Mouse (Mus musculus): ENCODE measurements around the gene Dip2a. TPM values are rescaled to one million over a fixed set of nuclear protein-coding genes. Genes with fewer than 3 reads are reported as not detected.
A peak's percentile ranks its signal among the peaks of the same experiment; 100 is the strongest.

Gene Dip2a
- total RNA-seq, 2 experiments from 2014 or later = 24.0 to 24.4 TPM

- intact Hi-C loops (cut with DNase I) = no loop called here
- no peak for DNase-seq
These were observed 96.5 kb downstream of the Dip2a start for GRCm38 (mm10) chr10:76248647-76248968.

DNA sequence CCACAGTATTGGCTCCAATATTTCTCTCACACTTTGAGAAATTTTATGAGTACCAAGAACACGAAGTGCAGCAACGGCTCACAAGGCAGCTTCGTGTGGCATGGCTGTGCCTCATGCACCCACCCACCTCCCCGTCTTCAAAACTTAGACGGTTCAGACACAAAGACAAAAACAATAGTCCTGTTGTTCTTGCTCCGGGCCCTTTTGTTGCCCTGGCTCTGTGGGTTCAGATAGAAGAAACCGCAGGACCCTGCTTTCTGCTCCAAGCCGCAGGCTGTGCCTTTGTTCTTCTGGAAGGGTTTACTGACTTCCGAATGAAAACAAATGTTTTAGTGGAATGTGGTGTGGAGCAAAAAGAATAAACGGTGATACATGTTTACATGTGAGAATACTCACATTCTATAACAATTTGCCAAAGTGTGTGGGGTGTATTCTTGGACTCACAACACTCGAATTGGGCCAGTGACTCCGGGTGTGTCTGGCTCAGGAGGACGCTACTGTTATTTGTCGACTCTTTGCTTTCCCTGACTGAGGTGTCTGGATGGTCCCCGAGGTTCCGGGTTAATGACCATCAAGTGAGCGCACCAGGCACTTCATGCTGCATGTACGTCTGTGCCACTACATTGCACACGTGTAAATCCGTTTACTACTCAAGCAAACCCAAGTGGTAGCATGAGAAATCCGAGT lies 97.0 kb downstream of the Dip2a start:
- intact Hi-C loops (cut with DNase I) = no loop called here
- DNase-seq = no peak

DNA sequence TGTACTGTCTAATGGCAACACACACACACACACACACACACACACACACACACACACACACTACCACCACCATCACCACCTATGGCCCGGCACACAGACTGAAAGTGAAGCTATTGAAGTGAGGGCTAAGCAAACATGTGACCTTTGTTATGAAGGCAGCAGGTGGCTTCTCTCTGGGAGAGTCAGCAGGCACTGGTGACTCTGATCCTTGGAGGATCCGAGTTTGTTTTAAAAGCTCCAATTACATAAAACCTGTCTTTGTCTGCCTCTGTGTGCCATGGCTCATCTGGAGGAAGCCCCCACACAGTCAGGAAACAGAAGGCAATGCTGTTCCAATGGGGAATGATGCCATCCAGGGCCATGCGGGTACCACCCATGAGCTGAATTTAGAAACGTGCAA lies 98.5 kb downstream of the Dip2a start:
- intact Hi-C loops (cut with DNase I) = no loop called here
- DNase-seq = no peak

- intact Hi-C loops (cut with DNase I) = no loop called here
- DNase-seq = no peak
These were observed 100.0 kb downstream of the Dip2a start for GRCm38 (mm10) chr10:76245106-76245505.

DNA sequence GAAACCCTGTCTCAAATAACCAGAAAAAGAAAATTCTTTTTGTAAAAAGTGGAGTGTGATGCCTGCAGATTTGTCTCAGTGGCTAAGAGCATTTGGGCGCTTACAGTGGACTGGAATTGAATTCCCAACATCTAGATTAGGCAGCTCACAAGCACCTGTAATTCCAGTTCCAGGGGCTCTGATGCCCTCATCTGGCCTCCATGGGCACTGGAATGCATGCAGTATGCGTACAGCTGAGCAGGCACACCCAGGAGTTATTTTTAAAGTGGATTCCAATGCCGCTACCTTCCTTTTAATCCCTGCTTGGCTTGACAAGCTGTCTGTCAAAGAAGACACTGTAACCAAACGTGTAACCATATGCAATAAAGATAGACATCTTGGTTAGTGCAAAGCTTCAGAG lies 105.7 kb downstream of the Dip2a start:
- DNase-seq = peak in 1 of 2 experiments; percentile 40
- intact Hi-C loops (cut with DNase I) = no loop called here

DNA sequence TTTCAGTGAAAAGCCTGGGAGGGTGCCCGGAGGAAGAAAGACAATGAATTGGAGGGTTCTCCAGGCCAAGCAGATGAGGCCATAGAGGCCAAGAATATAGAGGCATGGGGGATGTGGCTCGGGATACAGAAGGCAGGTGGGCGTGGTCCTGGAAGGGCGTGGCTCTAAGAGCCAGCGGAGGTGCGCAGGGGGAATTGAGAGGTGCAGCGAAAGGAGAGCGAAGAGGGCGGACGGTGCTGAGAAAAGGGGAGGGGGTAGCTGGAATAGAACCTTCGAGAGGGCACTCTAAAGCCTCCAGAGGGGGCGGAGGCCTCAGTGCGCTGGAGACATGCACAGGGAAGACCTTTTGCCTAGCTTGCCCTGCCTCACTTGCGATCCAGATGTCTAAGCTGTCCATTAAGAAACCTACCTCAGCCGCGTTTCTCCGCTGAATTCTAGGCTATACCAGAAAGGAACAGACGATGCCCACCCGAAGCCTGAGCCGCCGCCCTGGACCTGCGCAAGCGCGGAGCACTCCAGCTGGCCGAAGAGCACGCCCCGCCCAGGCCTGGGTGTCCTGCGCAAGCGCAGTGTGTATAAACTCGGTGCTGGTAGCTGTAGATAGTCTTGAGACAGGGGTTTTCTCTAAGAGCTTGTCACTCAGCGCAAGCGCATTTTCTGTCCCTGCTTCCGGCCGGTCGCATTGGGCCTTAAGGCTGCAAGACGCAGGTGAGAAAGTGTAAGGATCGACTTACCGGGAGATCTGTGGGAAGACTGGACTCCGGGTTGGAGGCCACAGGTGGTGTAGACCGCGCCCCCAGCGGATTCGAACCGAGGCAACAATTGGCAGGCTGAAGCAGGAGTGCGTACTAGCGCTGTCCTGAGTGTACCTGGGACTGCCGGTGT lies 107.5 kb downstream of the Dip2a start, which contains the start of gene Prmt2:
Gene Prmt2 (minus strand): TSS at position 525 of the 885 bp plus-strand sequence.
- intact Hi-C loops (cut with DNase I) = no loop called here
- DNase-seq = peak; percentile 94

- intact Hi-C loops (cut with DNase I) = no loop called here
- DNase-seq = no peak
These were observed 115.5 kb downstream of the Dip2a start for GRCm38 (mm10) chr10:76229627-76230026.

DNA sequence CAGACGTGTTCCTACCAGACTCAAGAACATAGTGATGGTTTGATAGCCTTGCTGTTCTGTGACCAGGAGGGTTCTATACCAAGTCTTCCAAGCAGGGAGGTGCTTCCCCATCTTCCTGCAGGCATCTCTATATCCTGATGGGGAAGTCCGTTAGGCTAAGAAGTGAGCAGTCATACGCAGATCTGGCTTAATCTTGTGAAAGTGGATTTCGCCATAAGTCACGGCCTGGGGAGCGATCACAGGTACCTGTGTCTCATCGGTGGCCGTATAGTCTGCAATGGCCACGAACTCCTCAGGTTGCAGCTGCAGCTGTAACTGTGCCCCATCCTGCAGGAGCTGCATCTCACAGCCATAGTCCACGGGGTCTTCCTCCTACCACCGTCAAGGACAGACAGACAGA lies 119.1 kb downstream of the Dip2a start:
- intact Hi-C loops (cut with DNase I) = no loop called here
- no peak for DNase-seq

- no peak for DNase-seq
- intact Hi-C loops (cut with DNase I) = no loop called here
These were observed 126.9 kb downstream of the Dip2a start for GRCm38 (mm10) chr10:76218240-76218639.

DNA sequence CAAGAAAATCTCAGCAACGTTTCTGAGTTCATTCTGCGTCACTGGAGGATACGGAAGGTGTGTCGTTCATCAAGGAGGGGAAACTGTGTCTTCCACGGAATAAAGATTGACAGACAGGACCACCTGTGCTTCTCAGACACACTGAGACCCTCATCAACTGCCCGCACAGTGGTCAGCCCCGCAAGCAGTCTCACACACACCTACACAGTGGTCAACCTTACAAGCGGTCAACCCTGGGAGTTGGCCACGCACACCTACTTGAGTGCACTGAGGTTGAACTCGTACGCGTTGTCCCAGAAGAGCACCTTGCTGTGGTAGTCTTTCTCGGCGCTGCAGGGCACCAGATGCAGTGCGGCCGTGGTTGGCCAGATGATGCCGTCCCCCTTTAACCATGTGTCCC lies 128.0 kb downstream of the Dip2a start:
- intact Hi-C loops (cut with DNase I) = no loop called here
- no peak for DNase-seq

- no peak for DNase-seq
- intact Hi-C loops (cut with DNase I) = no loop called here
These were observed 130.9 kb downstream of the Dip2a start for GRCm38 (mm10) chr10:76214161-76214560.

DNA sequence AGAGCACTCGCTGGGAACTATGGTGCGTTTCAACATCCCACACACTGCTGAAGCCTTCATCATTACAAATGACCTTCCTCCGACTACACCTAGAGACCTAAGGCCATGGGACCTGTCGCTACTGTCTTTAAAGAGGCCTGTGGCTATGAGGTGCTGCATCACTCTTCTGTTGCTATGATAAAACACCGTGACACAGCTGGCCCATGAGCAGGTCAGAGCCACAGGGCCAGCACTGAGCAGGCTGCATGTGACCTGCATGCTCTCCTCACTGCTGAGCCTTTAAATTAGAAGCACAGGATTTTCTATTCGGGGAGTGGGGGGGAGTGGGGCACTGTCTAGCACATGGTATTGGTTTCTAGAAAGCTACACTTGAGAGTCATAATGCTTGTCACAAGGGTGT lies 133.0 kb downstream of the Dip2a start:
- intact Hi-C loops (cut with DNase I) = no loop called here
- DNase-seq = no peak

DNA sequence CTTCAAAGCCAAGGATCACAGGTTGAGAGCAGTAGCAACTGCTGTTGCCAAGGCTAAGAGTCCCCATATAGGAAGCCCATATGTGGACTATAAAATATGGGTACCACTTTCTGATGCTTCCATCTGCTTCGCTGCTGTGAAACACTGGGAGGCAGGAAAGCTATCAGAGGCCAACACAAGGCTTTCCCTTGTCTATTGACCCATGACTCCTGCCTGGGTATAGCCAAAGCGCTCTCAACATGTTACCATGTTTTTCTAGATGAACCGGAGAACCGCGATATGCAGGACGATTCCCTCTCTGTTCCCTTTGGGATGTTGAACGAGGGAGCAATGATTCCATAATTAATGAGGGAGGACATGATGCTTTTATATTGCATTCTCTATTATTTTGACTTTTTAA lies 134.3 kb downstream of the Dip2a start:
- DNase-seq = no peak
- intact Hi-C loops (cut with DNase I) = no loop called here

Other genes starting within 250 kb of the Dip2a start
- not detected for gene Slc5a4b, start 234.3 kb downstream of the Dip2a start, total RNA-seq (2021)
- gene Slc5a4a, start 197.8 kb downstream of the Dip2a start, total RNA-seq (2021) = not detected
- gene Prmt2, start 107.4 kb downstream of the Dip2a start, total RNA-seq (2021) = 10 to 100 TPM; 16.5 to 21.9 TPM
- 1 to 10 TPM; 3.2 to 7.7 TPM for gene S100b, start 91.4 kb downstream of the Dip2a start, total RNA-seq (2021)
- not detected for gene AC141477.1, start 95.2 kb upstream of the Dip2a start, total RNA-seq (2021)
- 10 to 100 TPM; 30.0 to 36.4 TPM for gene Pcnt, start 97.5 kb upstream of the Dip2a start, total RNA-seq (2021)
- gene 2610028H24Rik, start 103.8 kb upstream of the Dip2a start, total RNA-seq (2021) = under 1 TPM; 0.22 to 0.50 TPM
- gene Mcm3ap, start 123.6 kb upstream of the Dip2a start, total RNA-seq (2021) = 10 to 100 TPM; 34.4 to 36.0 TPM
- gene Ybey, start 123.8 kb upstream of the Dip2a start, total RNA-seq (2021) = 1 to 10 TPM; 3.5 to 3.6 TPM
- 1 to 10 TPM; 6.7 to 8.0 TPM for gene Lss, start 186.3 kb upstream of the Dip2a start, total RNA-seq (2021)
- not detected for gene Spatc1l, start 217.0 kb upstream of the Dip2a start, total RNA-seq (2021)
- gene Ftcd, start 230.4 kb upstream of the Dip2a start, total RNA-seq (2021) = under 1 TPM in 1 of 2 experiments, not detected in 1; 0.45 TPM